Mouse (Mus musculus) c-Kit-positive CD71-positive TER-119-positive erythroid progenitor cells, embryonic 14.5 days (primary cell): ENCODE measurements at regions not wholly inside any gene's neighbourhood (a gene's known extent, or its start where the extent isn't known, plus 50 kb on each side); places are given as distances from the start of the nearest gene placed in this dataset.

Source experiments
- DNase-seq: peaks from one replicate; pipeline ENCODE4 v3.0.0-alpha.2; 2013; ENCODE audit warnings: low spot score

DNA sequence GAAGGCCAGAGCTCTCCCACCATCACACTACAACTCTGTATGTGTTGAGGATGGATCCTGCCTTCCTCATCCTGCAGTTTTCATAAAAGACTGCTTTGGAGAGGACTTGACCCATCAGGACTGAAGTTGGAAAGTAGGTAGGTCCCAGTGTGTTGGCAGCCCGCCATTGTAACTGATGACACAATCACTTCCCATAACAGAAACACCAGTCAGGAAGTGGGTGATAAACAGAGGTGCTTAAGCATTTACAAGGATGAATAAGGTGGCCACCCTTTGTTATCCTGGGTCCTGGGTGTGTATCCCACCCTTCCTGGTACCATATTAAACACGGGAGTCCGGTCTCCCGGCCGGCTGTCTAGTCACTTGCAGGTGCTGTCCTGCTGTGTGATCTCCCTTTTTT is 118.3 kb downstream of the Snx10 start:
- no peak for DNase-seq

DNA sequence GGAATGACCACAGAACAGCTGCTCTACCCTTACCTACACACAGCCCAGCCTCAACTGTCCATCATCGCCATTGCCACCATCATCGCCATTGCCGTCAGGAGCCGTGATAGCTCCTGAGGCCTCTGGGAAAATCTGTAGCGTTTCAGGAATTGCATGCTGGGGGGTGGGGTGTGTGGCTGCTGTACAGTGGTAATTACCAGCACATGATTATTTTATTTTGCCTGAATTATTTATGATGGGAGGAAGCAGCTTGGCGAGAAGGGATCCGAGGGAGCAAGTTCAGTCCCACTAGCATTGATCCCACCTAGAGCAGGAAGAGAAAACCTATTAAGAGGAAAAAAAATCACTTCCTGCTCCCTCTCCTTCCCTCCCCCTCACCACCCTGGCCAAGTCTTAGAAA is 125.1 kb downstream of the Snx10 start:
- no peak for DNase-seq

GRCm38 (mm10) chr6:51653753-51654152 is 130.1 kb downstream of the Snx10 start:
- DNase-seq, result no peak

DNA sequence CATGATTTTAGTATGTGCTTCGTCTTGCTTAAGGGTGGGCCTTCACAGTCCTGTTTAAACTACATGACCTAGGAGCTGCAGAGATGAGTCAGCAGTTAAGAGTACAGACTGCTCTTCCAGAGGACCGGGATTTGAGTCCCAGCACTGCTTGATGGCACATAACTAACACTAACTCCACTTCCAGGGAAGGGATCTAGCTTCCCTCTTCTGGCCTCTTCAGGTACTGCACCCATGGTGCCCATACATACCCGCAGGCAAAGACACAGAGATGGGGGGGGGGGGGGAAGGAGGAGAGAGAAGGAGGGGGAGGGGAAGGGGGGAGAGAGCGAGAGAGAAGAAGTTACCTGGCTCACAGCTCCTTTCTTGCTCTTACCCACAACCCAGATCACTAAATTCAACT is 131.3 kb downstream of the Snx10 start:
- no peak for DNase-seq

DNA sequence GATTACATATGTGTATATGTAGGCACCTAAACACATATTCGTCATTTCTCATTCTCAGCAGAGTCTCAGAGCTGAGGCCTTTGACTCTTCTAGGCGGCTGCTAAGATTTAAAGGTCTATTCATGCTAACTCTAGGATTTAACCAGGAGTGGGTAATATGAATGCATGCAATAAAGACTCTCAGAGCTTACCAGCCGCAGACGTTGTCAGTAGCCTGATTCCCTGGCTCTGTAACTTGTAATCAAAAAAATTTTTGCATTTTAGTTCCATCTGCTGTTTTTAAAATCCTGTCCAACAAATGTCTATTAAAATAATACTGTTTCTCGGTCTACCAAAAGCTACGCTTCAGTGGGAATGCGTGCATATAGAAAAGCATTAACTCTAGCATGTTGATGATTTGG is 132.4 kb downstream of the Snx10 start:
- DNase-seq, result no peak

DNA sequence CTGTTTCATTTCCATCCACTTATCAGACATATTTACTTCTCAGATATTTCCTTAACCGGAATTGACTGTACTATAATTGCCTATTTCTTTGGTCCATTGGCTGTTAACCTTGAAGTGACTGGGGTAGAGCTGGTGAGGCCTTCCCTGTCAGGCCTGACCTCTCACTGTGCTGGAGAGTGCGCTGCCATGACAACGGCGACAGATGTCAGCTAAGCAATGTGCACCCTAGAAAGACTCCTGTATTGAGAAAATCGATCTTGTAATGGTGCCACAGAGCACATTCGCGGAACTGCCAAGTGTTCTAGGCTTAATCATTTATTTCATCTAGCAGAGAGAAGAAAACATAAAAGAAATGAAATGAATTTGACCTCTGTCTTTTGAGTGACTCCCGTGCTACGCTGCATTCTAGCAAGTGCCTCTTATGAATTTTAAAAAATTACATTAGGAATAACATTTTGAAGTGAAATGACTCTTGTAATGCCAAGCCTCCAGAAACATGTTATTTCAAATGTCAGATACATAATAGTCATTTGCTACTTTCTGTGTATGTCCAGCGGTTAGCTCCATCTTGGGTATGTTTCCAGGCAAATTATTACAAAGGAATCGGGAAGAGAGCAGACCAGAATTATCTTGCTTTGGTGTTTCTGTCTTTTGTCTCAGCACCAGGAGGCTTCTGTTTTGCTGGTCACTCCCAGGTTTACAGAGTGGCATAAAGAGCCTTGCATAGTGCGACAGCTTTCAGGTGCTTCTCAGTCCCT is 133.4 kb downstream of the Snx10 start:
- no peak for DNase-seq

GRCm38 (mm10) chr6:51658360-51658759 is 134.7 kb downstream of the Snx10 start:
- DNase-seq, result no peak

- DNase-seq, result no peak
Observed at GRCm38 (mm10) chr6:51663178-51663577, 139.5 kb downstream of the Snx10 start.

DNA sequence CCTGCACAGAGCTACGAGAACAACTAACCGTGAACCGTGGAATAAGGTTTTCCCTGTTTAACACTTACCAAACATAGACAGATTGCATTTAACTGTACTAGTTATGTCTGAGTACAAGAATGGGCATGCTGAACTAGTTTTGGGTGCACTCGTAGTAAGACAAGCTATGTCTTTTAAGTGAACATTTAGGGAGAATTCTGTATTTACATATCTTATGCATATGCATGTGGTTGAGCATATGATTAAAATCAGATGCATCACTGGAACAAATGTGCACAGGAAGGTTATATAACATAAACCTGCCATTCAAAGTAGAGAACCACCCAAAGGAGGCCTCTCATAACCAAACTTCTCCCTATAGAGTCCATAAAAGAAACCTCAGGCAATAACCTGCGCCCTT is 140.3 kb downstream of the Snx10 start:
- DNase-seq, result no peak

- DNase-seq, result no peak
Observed at GRCm38 (mm10) chr6:51667022-51667421, 143.3 kb downstream of the Snx10 start.

GRCm38 (mm10) chr6:51675342-51675945 is 151.7 kb downstream of the Snx10 start:
- no peak for DNase-seq

GRCm38 (mm10) chr6:51677162-51677996 is 153.7 kb downstream of the Snx10 start:
- DNase-seq, result no peak

GRCm38 (mm10) chr6:51678743-51679142 is 155.0 kb downstream of the Snx10 start:
- DNase-seq, result no peak

- no peak for DNase-seq
Observed at GRCm38 (mm10) chr6:51680239-51680857, 156.6 kb downstream of the Snx10 start.

- DNase-seq, result no peak
Observed at GRCm38 (mm10) chr6:51683131-51683530, 159.4 kb downstream of the Snx10 start.

DNA sequence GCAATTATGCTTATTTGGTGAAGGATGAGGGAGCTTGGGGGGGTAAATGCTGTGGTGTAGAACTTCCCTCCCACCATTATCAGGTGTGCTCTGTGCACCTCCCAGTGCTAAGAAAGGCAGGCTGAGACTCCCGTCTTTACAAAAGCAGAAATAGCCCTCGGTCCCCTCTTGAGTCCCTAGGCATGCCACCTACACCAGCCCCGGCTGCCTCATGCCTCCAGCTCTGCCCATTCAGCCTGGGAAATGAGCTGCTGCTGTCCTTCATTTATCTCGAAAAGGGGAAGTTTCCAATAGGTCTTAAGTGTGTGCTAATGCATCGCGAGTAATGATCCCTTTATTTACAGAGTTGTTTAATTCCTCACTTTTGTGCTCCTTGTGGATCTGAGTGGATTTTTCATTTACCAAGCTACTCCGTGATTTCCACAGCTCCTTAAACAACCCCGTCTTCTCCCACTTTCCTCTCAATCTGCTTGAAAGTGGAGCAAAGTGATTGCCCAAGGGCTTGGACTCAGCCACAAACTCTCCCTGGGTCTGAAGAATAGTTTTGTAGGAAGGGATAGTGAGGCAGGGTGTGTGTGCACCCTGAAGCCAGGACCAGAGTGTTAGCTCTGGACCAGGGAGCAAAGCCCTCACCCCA is 162.1 kb downstream of the Snx10 start:
- DNase-seq, result no peak

DNA sequence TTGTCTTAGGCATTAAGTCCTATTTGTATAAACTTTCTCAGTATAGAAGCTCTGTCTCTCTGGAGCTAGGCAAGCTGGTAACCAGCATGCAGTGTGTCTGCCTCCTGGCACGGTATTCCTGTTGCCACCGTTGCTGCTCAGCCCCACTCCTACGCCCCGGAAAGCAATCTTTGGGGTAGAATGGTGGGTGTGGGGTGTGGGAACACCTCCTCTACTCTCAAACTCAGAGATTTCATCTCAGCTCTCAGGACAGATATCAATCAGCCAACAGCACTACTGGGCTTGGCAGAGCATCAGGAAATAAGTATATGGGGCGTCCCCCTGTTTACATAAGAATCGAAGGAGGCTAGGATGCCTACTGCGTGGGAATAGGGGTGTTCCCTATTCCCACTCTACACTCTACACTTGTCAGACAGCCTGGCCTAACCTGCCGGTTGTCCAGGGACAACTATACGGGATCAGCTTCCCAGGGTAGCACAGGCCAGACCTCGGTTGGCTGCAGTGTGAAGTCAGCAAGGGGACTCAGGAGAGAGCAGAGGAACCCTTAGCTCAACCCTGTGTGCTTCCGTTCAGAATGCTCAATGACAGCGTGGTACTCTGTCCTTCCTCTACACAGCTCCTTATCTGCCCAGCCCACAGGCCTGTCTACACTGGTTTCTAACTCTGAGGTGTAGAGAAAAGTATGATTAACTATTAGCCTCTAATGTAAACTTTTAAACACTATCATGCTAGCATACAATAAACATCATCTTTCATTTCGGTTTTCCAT is 167.3 kb downstream of the Snx10 start:
- DNase-seq, result no peak

GRCm38 (mm10) chr6:51693984-51694383 is 170.3 kb downstream of the Snx10 start:
- DNase-seq, result no peak

GRCm38 (mm10) chr6:51696396-51696795 is 172.7 kb downstream of the Snx10 start:
- DNase-seq, result no peak

DNA sequence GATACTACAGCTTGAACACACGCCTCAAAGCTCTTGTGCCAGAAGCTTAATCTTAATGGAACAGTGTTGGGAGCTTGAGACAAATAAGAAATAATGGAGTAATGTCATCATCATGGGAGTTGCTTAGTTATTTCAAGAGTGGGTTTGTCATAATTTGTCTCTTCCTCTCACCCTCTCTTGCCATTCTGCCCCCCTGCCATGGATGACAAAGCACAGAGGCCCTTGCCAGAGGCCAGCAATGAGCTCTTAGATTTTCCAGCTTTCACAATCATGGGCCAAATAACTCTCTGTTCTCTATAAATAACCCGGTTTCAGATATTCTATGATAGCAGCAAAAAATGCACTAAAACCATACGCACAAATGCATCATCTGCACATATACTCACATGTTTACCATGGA is 174.1 kb downstream of the Snx10 start:
- no peak for DNase-seq

DNA sequence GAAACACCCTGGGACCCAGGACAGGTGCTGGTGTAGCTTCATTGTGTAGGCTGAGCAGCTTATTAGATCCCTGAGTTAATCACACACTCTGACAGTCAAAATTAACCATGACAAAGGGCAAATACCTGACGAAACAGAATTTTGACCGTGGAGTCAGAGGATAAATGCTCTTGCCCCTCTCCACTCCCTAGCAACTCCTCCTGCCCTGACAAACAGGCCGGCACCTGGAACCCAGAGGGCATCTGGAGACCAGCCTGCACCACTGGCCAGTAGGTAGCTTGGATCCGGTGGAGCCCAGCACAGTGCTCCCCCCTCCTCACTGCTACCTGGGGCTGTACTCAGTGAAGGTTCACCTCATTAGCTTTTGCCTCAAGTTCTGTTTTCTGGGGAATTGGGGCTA is 174.5 kb downstream of the Snx10 start:
- DNase-seq, result no peak
